ENCODE assay signal across 27 mouse cellular contexts in genomic region chr1:172278328-172278727, GRCm38 (mm10). TPM values are rescaled to one million over a fixed set of nuclear protein-coding genes. Genes with fewer than 3 reads are reported as not detected.
DNase-seq lines count a peak whose midpoint lies in the region; ATAC-seq and TF ChIP-seq lines count a peak whose summit lies in the region.
"Had no signal": no experiment of that assay in that cellular context is flagged by ENCODE, and none has a peak within 500 bp of the region (broad histone marks: within the 10 kb centered on the region; RNA-seq: fewer than 3 reads in every experiment).

No protein-coding gene starts in this region.

- H3K27me3 ChIP-seq in heart, embryonic 11.5 days (ENCODE audit: control insufficient read depth, insufficient read depth, low read length) = no peaks in the 10 kb centered on the region
- no peaks in the 10 kb centered on the region for H3K27me3 ChIP-seq in liver, postnatal 0 days (ENCODE audit: insufficient read depth, low read length)
- no peaks in the 10 kb centered on the region for H3K27me3 ChIP-seq in embryonic facial prominence, embryonic 10.5 days (replicated peaks; ENCODE audit: low read depth, poor library complexity, severe bottlenecking)
- H3K27me3 ChIP-seq: forebrain, embryonic 13.5 days; heart, embryonic 13.5 days; hindbrain, embryonic 13.5 days; intestine, embryonic 15.5 days had no signal

- peak; percentile 94 for DNase-seq in heart, adult 11 months
- DNase-seq in liver, postnatal 0 days = peak; percentile 10
- DNase-seq in liver (no peak), 416B (ENCODE audit: low read depth) (peak; percentile 18)
- no peak for DNase-seq in embryonic facial prominence, embryonic 10.5 days (ENCODE audit: low spot score)
- DNase-seq: adrenal gland, adult 8-10 months; adrenal gland, postnatal 25 days; cerebellum, adult 11-12 months; cerebellum, adult 8-10 months; cerebellum, postnatal 10 days; cerebellum, postnatal 36 days; embryo, embryonic 11 days; heart, postnatal 36 days had no signal

- WGBS in heart, embryonic 11.5 days (ENCODE audit: insufficient replicate concordance) = 76% methylated on average over 13 of the region's 13 CpGs
- WGBS in liver, postnatal 0 days (ENCODE audit: insufficient replicate concordance) = 77% methylated on average over 13 of the region's 13 CpGs
- WGBS in embryonic facial prominence, embryonic 10.5 days = 95% methylated on average over 13 of the region's 13 CpGs

- H3K4me2 ChIP-seq in heart, embryonic 11.5 days = no peak overlapping the region
- H3K4me2 ChIP-seq in liver, postnatal 0 days (ENCODE audit: low read depth, low read length) = no peak overlapping the region
- H3K4me2 ChIP-seq: forebrain, embryonic 13.5 days; heart, embryonic 13.5 days; hindbrain, embryonic 13.5 days; intestine, embryonic 15.5 days had no signal

- H3K4me3 ChIP-seq in heart, embryonic 11.5 days (ENCODE audit: low read depth, low read length) = no peak overlapping the region
- no peak overlapping the region for H3K4me3 ChIP-seq in liver, postnatal 0 days (ENCODE audit: low read depth, low read length)
- no peak overlapping the region for H3K4me3 ChIP-seq in embryonic facial prominence, embryonic 10.5 days
- H3K4me3 ChIP-seq: forebrain, embryonic 10.5 days; forebrain, embryonic 13.5 days; heart, embryonic 13.5 days; hindbrain, embryonic 10.5 days; hindbrain, embryonic 13.5 days; intestine, embryonic 15.5 days had no signal

- no peak for TF ChIP-seq CTCF in liver, postnatal 0 days (IDR thresholded peaks at IDR 0.05; ENCODE audit: low read depth)

- H3K9ac ChIP-seq in heart, embryonic 11.5 days (ENCODE audit: low read depth, low read length) = no peak overlapping the region
- H3K9ac ChIP-seq in liver, postnatal 0 days (replicated peaks) = no peak overlapping the region
- H3K9ac ChIP-seq: forebrain, embryonic 13.5 days; heart, embryonic 13.5 days; hindbrain, embryonic 13.5 days; intestine, embryonic 15.5 days had no signal

- no peak overlapping the region for H3K27ac ChIP-seq in heart, embryonic 11.5 days (ENCODE audit: low read depth, low read length)
- H3K27ac ChIP-seq in liver, postnatal 0 days (ENCODE audit: low read depth) = no peak overlapping the region
- H3K27ac ChIP-seq in embryonic facial prominence, embryonic 10.5 days (replicated peaks) = no peak overlapping the region
- H3K27ac ChIP-seq: forebrain, embryonic 10.5 days; forebrain, embryonic 13.5 days; heart, embryonic 13.5 days; hindbrain, embryonic 10.5 days; hindbrain, embryonic 13.5 days; intestine, embryonic 15.5 days had no signal

- no peak for ATAC-seq in heart, embryonic 11.5 days (replicated peaks; ENCODE audit: insufficient number of reproducible peaks, low FRiP score, low TSS enrichment)
- no peak for ATAC-seq in liver, postnatal 0 days
- ATAC-seq: activated CD4-positive, CD25-positive, alpha-beta regulatory T cell, adult 4 months; forebrain, embryonic 16.5 days; hindbrain, embryonic 16.5 days; intestine, embryonic 15.5 days had no signal

- H3K4me1 ChIP-seq in heart, embryonic 11.5 days (ENCODE audit: control insufficient read depth, insufficient read depth, low read length) = peaks cover 7% of the 10 kb centered on the region; the same call in 1 of the 2 replicates
- H3K4me1 ChIP-seq in liver, postnatal 0 days (ENCODE audit: insufficient read depth) = peaks cover 7% of the 10 kb centered on the region; the same call in 1 of the 2 replicates
- peaks cover 9% of the 10 kb centered on the region for H3K4me1 ChIP-seq in embryonic facial prominence, embryonic 10.5 days
- H3K4me1 ChIP-seq: forebrain, embryonic 13.5 days had no signal

- no peaks in the 10 kb centered on the region for H3K9me3 ChIP-seq in heart, embryonic 11.5 days (replicated peaks; ENCODE audit: control insufficient read depth, low read length)
- H3K9me3 ChIP-seq in liver, postnatal 0 days (ENCODE audit: low read length) = no peaks in the 10 kb centered on the region
- no peaks in the 10 kb centered on the region for H3K9me3 ChIP-seq in embryonic facial prominence, embryonic 10.5 days
- H3K9me3 ChIP-seq: forebrain, embryonic 10.5 days; forebrain, embryonic 13.5 days; heart, embryonic 13.5 days; hindbrain, embryonic 10.5 days; hindbrain, embryonic 13.5 days; intestine, embryonic 15.5 days had no signal

- H3K36me3 ChIP-seq in heart, embryonic 11.5 days (ENCODE audit: control insufficient read depth, insufficient read depth, low read length) = no peaks in the 10 kb centered on the region
- H3K36me3 ChIP-seq in liver, postnatal 0 days (replicated peaks; ENCODE audit: insufficient read depth, low read length) = no peaks in the 10 kb centered on the region
- no peaks in the 10 kb centered on the region for H3K36me3 ChIP-seq in embryonic facial prominence, embryonic 10.5 days (replicated peaks)
- H3K36me3 ChIP-seq: forebrain, embryonic 10.5 days; hindbrain, embryonic 10.5 days; hindbrain, embryonic 13.5 days; intestine, embryonic 15.5 days had no signal

- TF ChIP-seq EP300 in liver, postnatal 0 days (IDR thresholded peaks at IDR 0.05; ENCODE audit: low read depth) = no peak

RNA-seq across cellular contexts. Expression of gene Igsf8, which starts 16.9 kb away (rescaled TPM):
- 22.8 and 24.0 TPM in 2 replicates for polyA plus RNA-seq in heart, embryonic 11.5 days (2014; fragmentation: Nextera tagmentation; extraction: Ambion mirVana)
- 12.8 and 13.1 TPM in 2 replicates for polyA plus RNA-seq in liver, postnatal 0 days (2015; fragmentation: Nextera tagmentation; extraction: Ambion mirVana)
- polyA plus RNA-seq in embryonic facial prominence, embryonic 10.5 days (2016; fragmentation: Nextera tagmentation; extraction: Ambion mirVana) = 33.7 and 39.5 TPM in 2 replicates

RNA-seq across cellular contexts. Expression of gene Atp1a2, which starts 19.5 kb away (rescaled TPM):
- 4.7 and 7.0 TPM in 2 replicates for polyA plus RNA-seq in heart, embryonic 11.5 days (2014; fragmentation: Nextera tagmentation; extraction: Ambion mirVana)
- polyA plus RNA-seq in liver, postnatal 0 days (2015; fragmentation: Nextera tagmentation; extraction: Ambion mirVana) = 0.29 and 1.4 TPM in 2 replicates
- 1.2 and 1.4 TPM in 2 replicates for polyA plus RNA-seq in embryonic facial prominence, embryonic 10.5 days (2016; fragmentation: Nextera tagmentation; extraction: Ambion mirVana)

RNA-seq across cellular contexts. Expression of gene Atp1a4, which starts 20.1 kb away (rescaled TPM):
- 0.31 and 0.35 TPM in 2 replicates for polyA plus RNA-seq in heart, embryonic 11.5 days (2014; fragmentation: Nextera tagmentation; extraction: Ambion mirVana)
- polyA plus RNA-seq in liver, postnatal 0 days (2015; fragmentation: Nextera tagmentation; extraction: Ambion mirVana) = 0.04 and 0.08 TPM in 2 replicates
- polyA plus RNA-seq in embryonic facial prominence, embryonic 10.5 days (2016; fragmentation: Nextera tagmentation; extraction: Ambion mirVana) = not detected in 2 replicates
- polyA plus RNA-seq: activated CD4-positive, CD25-positive, alpha-beta regulatory T cell, adult 4 months; cortical plate, adult 2 months; embryonic facial prominence, embryonic 11.5 days; embryonic facial prominence, embryonic 14.5 days; forebrain, embryonic 10.5 days; forebrain, embryonic 16.5 days; hindbrain, embryonic 10.5 days; hindbrain, embryonic 13.5 days; hindbrain, embryonic 16.5 days; intestine, embryonic 15.5 days had no signal

RNA-seq across cellular contexts. Expression of gene Kcnj9, which starts 50.8 kb away (rescaled TPM):
- polyA plus RNA-seq in heart, embryonic 11.5 days (2014; fragmentation: Nextera tagmentation; extraction: Ambion mirVana) = 0.59 and 0.77 TPM in 2 replicates
- polyA plus RNA-seq in liver, postnatal 0 days (2015; fragmentation: Nextera tagmentation; extraction: Ambion mirVana) = 0.07 TPM in 2 replicates
- 0.10 and 0.11 TPM in 2 replicates for polyA plus RNA-seq in embryonic facial prominence, embryonic 10.5 days (2016; fragmentation: Nextera tagmentation; extraction: Ambion mirVana)
- polyA plus RNA-seq: heart, embryonic 13.5 days; heart, postnatal 0 days; intestine, embryonic 15.5 days had no signal

RNA-seq across cellular contexts. Expression of gene Casq1, which starts 58.7 kb away (rescaled TPM):
- polyA plus RNA-seq in heart, embryonic 11.5 days (2014; fragmentation: Nextera tagmentation; extraction: Ambion mirVana) = 205 and 230 TPM in 2 replicates
- polyA plus RNA-seq in liver, postnatal 0 days (2015; fragmentation: Nextera tagmentation; extraction: Ambion mirVana) = 0.61 and 9.1 TPM in 2 replicates
- polyA plus RNA-seq in embryonic facial prominence, embryonic 10.5 days (2016; fragmentation: Nextera tagmentation; extraction: Ambion mirVana) = 1.6 TPM in 2 replicates
- polyA plus RNA-seq: activated CD4-positive, CD25-positive, alpha-beta regulatory T cell, adult 4 months had no signal

Comparison
In these comparisons a context has a peak if more than half of its experiments do, and no peak if none do; other contexts are left out.
1. DNase-seq: peak in heart, adult 11 months (single experiment), liver, postnatal 0 days (single experiment) and 416B (single experiment); none in liver (single experiment) and embryonic facial prominence, embryonic 10.5 days (single experiment).